Mouse (Mus musculus) lung, postnatal 0 days (tissue): ENCODE data around the gene Olfr476.

ENCODE experiments used
- CTCF ChIP-seq: IDR thresholded peaks from 2 replicates; pipeline ENCODE4 v1.5.1; 2016; ENCODE audit warnings: antibody characterized with exemption, mild to moderate bottlenecking
- EP300 ChIP-seq: IDR thresholded peaks from 2 replicates; pipeline ENCODE4 v1.6.1; 2016; ENCODE audit warnings: antibody characterized with exemption, mild to moderate bottlenecking, control low read depth

DNA sequence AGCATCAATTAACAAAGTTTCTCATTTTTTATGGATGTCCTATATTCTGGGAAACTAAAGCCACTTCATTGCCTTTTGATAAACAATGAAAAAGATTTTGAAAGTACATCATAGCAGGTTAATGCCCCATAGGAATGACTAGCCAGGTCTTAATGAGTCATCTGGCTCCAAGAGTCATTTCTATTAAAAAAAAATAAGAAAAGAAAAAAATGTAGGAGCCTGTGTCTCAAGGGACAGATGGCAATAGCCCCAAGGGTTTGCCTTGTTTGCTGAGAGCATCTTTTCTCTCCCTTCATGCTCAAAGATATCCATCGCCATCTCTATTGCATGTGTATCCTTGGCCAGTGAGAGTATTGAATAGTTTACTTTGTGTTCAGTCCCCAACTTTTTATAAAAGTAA is 34.5 kb upstream of the Olfr476 start, which contains the start of gene Olfr473:
- TF ChIP-seq CTCF (no peak), EP300 (no peak)
